Mouse (Mus musculus) adipocyte (in vitro differentiated cells): ENCODE results near the gene Dcaf11.

Source experiments
- DNase-seq: peaks from one replicate; pipeline ENCODE4 v3.0.0-alpha.2; 2016; ENCODE audit warnings: low spot score

Dcaf11 gene

GRCm38 (mm10) chr14:55584702-55585565, 25.1 kb downstream of the Dcaf11 start, which contains the start of gene Emc9:
Gene Emc9, minus strand, starts transcription at chr14:55585302.
- peak; percentile 90 for DNase-seq

- DNase-seq, result no peak
Observed at GRCm38 (mm10) chr14:55585566-55585960, 25.8 kb downstream of the Dcaf11 start.

GRCm38 (mm10) chr14:55586149-55586548, 26.3 kb downstream of the Dcaf11 start:
- DNase-seq, result no peak

GRCm38 (mm10) chr14:55589271-55589670, 29.5 kb downstream of the Dcaf11 start:
- no peak for DNase-seq

DNA sequence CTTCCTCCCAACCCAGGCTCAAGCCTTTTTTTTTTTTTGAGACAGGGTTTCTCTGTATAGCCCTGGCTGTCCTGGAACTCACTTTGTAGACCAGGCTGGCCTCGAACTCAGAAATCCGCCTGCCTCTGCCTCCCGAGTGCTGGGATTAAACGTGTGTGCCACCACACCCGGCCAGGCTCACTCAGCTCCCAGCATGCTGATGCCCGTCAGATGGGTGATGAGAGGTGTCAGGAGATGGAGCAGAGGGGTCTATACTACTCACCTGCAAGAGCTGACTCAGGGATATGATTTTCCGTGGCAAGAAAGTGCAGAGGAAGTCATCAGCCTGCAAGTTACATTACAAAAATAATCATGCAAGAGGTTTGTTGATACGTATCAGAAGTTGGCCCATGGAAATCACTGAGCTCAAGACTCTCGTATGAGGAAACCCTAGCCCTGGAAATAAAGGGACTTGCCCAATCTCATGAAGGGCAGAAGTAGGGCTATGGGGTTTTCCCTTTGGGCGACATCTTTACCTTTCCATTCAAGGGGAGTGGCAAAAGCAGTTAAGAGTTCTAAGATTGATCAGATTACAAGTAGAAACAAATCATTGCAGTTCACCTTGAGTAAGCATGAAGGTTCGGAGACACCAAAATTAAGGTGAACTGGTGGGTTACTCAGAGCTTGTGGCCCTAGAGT, 30.1 kb downstream of the Dcaf11 start:
- DNase-seq, result peak; percentile 33

DNA sequence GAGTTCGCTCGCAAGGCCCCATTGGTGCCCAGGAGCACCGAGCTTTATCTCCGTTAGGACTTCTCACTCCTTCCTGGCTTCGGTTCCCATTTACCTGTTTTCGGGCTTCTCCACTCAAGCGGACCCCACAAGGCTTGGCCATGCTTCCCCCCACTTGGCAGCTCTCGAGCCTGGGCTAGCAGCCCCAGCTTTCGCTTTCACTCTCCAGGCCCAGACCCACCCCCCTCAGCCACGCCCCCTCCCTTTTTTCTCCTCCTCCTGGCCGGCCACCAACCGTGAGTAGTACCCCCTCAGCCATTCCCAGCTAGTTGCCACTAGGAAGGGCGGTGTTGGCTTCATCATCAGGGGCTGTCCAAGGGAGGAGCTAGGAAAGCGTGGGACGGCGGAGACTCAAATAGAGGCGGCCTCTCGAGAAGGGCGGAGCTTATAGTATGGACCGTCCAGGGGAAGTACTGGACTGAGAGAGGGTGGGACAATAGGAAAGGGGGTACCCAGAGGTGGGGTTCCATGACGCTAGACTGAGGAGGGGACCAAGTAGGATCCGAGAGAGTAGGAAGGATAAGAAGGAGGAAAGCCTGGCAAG, 31.0 kb downstream of the Dcaf11 start, which contains the start of gene Psme2:
Psme2 (minus strand) TSS at position 366 of the 583 bp plus-strand sequence.
- peak; percentile 97 for DNase-seq

- DNase-seq, result peak; percentile 93
Observed at GRCm38 (mm10) chr14:55591331-55591891, 31.6 kb downstream of the Dcaf11 start, which contains the start of gene Rnf31. Gene Rnf31, plus strand, starts transcription at chr14:55591708.

DNA sequence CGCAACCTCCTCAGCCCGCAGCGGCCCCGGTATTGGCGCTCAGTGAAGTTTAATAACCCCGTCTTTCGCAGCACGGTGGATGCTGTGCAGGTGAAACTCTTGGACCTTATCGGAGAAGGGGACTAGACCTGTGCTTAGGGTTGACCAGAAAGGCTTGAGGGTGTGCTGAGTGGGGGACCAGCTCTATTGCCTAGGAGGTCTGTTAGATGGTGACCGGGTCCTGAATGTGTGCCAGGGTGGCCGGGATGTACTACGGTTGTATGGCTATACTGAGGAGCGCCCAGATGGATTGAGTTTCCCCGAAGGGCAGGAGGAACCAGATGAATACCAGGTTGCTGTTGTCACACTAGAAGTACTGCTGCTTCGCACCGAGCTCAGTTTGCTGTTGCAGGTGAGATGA, 32.4 kb downstream of the Dcaf11 start:
- no peak for DNase-seq

- DNase-seq, result no peak
Observed at GRCm38 (mm10) chr14:55596036-55596690, 36.4 kb downstream of the Dcaf11 start.

- no peak for DNase-seq
Observed at GRCm38 (mm10) chr14:55598521-55599390, 39.0 kb downstream of the Dcaf11 start.

DNA sequence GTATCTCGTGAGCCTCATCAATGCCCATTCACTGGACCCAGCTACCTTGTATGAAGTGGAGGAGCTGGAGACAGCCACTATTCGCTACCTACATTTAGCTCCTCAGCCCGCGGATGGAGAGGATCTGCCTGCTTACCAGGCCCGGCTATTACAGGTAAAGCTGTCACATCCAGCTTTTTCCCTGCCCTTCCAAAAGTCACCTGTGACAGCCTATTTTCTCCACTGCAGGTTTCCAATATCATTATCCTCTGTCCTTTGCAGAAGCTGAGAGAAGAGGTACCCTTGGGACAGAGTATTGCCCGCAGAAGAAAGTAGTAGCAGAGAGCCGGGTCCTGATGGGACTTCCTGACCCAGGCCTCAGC, 43.4 kb downstream of the Dcaf11 start, which contains the start of gene Irf9:
Irf9 (plus strand) TSS at position 301 of the 362 bp plus-strand sequence.
- DNase-seq, result no peak

DNA sequence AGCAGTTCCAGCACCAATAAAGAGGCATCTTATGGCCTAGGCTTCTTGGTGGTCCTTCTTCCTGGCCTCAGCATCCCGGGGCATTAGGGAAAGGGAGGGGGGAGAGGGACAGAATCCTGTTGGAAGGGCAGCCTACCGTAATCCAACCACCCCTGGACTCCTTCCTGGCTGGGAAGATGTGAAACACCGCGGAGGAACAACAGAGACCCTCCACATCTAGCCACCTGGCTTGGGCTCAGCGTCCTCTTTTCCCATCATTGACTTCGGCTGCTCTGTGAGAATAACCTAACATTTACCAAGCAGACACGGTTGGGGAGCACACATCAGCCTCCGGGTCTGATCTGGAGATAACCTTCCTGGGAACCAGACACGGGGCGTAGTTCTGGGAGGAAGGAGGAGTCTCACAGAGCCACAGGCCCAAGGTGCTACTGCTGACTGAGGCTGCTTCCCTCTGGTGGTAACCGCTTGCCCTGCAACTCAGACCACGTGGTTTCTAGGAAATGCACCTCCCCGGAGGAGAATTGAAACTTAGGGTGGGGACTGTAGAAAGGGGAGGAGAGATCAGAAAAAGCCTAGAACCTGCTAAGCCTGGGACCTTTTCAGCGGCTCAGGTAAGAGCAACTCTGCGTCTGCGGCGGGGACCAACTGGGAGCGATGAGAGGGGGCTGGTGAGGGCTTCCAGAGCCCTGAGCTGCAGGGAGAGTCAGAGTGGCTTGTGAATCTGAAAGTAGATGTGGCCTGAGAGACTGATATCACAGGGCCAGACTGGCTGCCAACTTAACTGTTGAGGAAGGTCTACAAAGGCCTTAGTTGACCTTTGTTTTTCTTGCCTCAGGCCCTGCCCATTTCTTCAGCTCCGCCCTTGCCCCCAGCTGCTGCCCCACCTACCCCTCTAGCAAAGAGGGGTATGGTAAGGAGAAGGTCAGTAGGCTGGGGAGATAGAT, 44.1 kb downstream of the Dcaf11 start:
- peak; percentile 83 for DNase-seq

DNA sequence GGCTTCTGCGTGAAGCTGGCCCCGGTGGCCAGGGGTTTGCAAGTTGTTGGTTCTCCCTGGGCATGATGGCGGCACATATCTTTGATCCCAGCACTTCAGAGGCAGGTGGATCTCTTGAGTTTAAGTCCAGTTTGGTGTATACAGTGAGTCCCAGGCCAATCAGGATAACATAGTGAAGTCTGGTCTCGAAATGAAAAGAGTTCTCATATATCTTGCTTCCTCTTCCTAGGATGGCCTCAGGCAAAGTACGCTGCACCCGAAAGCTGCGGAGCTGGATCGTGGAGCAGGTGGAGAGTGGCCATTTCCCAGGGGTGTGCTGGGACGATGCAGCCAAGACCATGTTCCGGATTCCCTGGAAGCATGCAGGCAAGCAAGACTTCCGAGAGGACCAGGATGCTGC, 45.0 kb downstream of the Dcaf11 start:
- no peak for DNase-seq

GRCm38 (mm10) chr14:55605743-55606459, 46.1 kb downstream of the Dcaf11 start:
- no peak for DNase-seq

DNA sequence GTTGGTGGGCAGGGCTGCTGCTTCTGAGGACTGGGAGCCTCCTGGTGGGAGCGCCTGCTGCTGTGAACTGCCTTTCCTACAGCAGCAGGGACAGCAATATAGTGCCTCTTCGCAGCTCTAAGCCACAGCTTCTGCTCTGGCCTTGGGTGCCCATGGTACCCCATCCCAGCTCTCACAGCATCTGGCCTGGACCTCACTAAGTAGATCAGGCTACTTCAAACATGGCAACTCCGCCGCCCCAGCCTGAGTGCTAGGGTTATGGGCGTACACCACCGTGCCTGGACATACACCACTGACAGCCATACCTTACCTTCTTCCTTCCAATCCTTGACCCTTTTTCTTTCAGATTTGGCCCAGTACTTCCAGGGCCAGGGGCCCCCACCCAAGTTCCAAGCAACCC, 48.5 kb downstream of the Dcaf11 start:
- DNase-seq, result no peak

DNA sequence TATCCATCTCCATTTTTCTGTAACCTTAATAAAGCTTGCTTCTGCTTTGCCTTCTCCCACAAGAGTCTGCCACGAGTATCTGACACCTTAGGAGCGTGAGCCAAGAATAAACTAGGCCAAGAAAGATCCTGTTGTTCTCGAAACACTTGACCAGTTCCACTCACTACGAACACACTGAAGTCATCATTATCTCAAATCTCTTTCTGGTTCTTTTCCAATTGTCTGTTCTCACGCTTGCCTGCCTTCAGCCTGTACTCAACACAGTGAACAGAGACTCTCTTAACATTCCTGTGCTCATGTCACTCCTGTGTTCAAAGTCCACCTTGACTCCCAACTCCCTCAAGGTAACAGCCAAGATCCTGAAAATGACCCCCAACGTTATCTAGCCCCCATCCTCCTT, 53.5 kb downstream of the Dcaf11 start:
- DNase-seq, result no peak

GRCm38 (mm10) chr14:55614565-55615178, 54.9 kb downstream of the Dcaf11 start:
- DNase-seq, result no peak

GRCm38 (mm10) chr14:55615876-55616275, 56.1 kb downstream of the Dcaf11 start:
- peak; percentile 75 for DNase-seq

GRCm38 (mm10) chr14:55616844-55617243, 57.0 kb downstream of the Dcaf11 start:
- DNase-seq, result no peak
